Mouse (Mus musculus) liver, postnatal 0 days (tissue): ENCODE data around the gene Reep3. TPM values are rescaled to one million over a fixed set of nuclear protein-coding genes. Genes with fewer than 3 reads are reported as not detected.
"Not testable (repeated sequence)": the region's sequence is repeated elsewhere in the genome, so short reads cannot be mapped to it uniquely, and the experiment has no call there.

ENCODE experiments used
- ATAC-seq: fragments of 200-750 bp; cut with Nextera tagmentation; 2 replicates; pipeline ENCODE4 v1.8.0; 2017; ENCODE audit warnings: mild to moderate bottlenecking, moderate library complexity
- DNase-seq: peaks from one replicate; pipeline ENCODE4 v3.0.0-alpha.2; 2016
- H3K27ac ChIP-seq: fragments of 300-500 bp; sonication (generic); 2 replicates; pipeline ENCODE4 v1.5.1; 2014; ENCODE audit warnings: antibody characterized with exemption, moderate library complexity, mild to moderate bottlenecking, low read depth
- H3K27me3 ChIP-seq: fragments of 300-500 bp; sonication (generic); 2 replicates; pipeline ENCODE4 v1.6.1; 2014; ENCODE audit warnings: low read length, control low read depth, mixed read lengths; ENCODE audit not compliant: insufficient read depth
- H3K36me3 ChIP-seq: fragments of 300-500 bp; sonication (generic); replicated peaks from 2 replicates; pipeline ENCODE4 v1.6.1; 2014; ENCODE audit warnings: mild to moderate bottlenecking, control low read depth, low read length, moderate library complexity, mixed read lengths; ENCODE audit not compliant: insufficient read depth
- H3K4me1 ChIP-seq: fragments of 300-500 bp; sonication (generic); 2 replicates; pipeline ENCODE4 v1.6.1; 2014; ENCODE audit warnings: antibody characterized with exemption, mild to moderate bottlenecking, control low read depth; ENCODE audit not compliant: insufficient read depth
- H3K4me2 ChIP-seq: fragments of 300-500 bp; sonication (generic); 2 replicates; pipeline ENCODE4 v1.6.1; 2014; ENCODE audit warnings: low read depth, mild to moderate bottlenecking, low read length, moderate library complexity, mixed read lengths
- H3K4me3 ChIP-seq: fragments of 300-500 bp; sonication (generic); 2 replicates; pipeline ENCODE4 v1.5.1; 2014; ENCODE audit warnings: low read depth, low read length
- H3K9ac ChIP-seq: fragments of 300-500 bp; sonication (generic); replicated peaks from 2 replicates; pipeline ENCODE4 v1.6.1; 2014; ENCODE audit warnings: mild to moderate bottlenecking, moderate library complexity
- H3K9me3 ChIP-seq: fragments of 300-500 bp; sonication (generic); 2 replicates; pipeline ENCODE4 v1.6.1; 2016; ENCODE audit warnings: mild to moderate bottlenecking, control low read depth, low read length, mixed read lengths
- CTCF ChIP-seq: sonication (generic); IDR thresholded peaks from 2 replicates; pipeline ENCODE4 v1.5.1; 2016; ENCODE audit warnings: antibody characterized with exemption, low read depth
- EP300 ChIP-seq: IDR thresholded peaks from 2 replicates; pipeline ENCODE4 v1.6.1; 2016; ENCODE audit warnings: antibody characterized with exemption, low read depth, mild to moderate bottlenecking
- WGBS: fragments of 180-500 bp; shearing (Covaris S2); extraction: QIAGEN DNeasy Blood & Tissue Kit; methylation state at CpG from one replicate; pipeline ENCODE4 v1.1.7; 2014; ENCODE audit not compliant: insufficient replicate concordance; 5-methylcytosine and 5-hydroxymethylcytosine counted together
- polyA plus RNA-seq: library from polyadenylated mRNA; unstranded; fragments of >200 nt; fragmentation: Nextera tagmentation; extraction: Ambion mirVana; gene quantifications from 2 replicates; pipeline ENCODE4 v1.2.1, GENCODE M21; 2015

The Reep3 gene
- polyA plus RNA-seq, 1 experiment from 2014 or later = 19.6 TPM

DNA sequence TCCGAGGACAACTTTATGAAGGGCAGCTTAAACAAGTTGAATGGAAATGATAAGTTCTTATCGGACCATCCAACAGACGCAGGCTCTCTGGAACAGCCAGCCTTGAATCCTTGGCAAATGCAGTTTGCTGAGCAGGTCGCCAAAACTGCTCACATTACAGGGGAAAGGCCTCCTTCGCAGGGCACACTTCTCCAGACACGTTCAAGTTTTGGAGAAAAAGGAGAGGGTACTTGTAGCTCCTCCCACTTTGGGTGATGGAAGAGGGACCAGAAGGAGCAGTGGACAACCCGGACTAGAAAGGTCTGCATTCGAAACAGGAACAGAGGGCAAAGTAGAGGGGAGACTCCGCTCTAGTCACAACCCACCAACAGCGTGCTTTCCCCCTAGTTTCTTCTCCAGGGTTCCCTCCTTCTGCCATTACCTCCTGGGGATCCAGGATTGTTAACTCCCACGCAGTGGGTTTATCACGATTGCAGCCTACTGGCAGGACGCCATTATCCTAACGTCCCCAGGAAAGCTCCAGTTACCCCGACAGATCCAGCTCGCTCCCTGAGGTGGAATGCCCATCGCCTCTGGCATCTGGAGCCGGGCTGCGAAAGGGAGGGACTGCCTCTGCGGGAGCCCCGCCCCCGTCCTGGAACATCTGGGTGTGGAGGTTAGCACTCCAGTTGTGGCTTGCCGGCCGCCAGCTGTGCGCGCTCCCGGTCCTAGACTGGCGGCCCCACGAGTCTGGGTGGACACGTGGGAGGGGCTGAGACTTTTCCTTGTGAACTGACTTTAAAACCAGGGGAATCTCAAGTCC, 94.3 kb downstream of the Reep3 start:
- ATAC-seq (peak; percentile 62), DNase-seq (peak; percentile 79)
- Histone ChIP-seq H3K9ac (peak overlapping the region; percentile 36), H3K27ac (peak overlapping the region; percentile 88; the same call in 1 of the 2 replicates), H3K4me3 (peak overlapping the region; percentile 37), H3K4me2 (peak overlapping the region; percentile 81), H3K4me1 (peaks cover 24% of the 10 kb centered on the region), H3K27me3 (no peaks in the 10 kb centered on the region), H3K9me3 (no peaks in the 10 kb centered on the region), H3K36me3 (no peaks in the 10 kb centered on the region)
- WGBS = 16% methylated on average over 30 of the region's 30 CpGs
- TF ChIP-seq EP300 (no peak), CTCF (no peak)

DNA sequence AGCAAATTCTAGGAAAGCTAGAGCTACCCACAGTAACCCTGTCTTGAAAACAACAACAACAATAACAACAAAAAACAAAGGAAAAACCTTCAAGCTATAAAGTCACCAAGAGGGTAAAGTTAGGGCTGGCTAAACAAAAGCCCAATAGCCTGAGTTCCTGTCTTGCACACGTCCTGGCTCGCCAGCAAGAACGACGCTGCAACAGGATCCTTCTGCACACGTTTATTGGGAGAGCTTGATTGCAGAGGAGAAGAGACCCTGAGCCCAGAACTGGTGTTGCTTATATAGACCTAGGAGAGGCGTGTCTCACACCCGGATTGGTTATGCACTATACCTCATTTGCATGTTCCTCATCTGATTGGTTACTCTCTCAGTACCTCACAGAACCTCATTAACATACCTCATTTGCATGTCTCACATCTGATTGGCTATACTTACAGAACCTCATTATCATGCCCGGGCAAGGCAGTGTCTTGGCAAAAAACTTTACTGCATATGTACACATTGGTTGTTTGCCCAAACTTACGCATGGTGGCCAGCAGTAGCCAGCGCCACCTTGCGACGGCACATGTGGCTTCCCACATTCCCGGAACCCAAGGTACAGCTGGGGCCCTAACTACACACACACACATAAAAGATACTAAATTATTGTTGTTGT, 95.7 kb downstream of the Reep3 start:
- H3K27ac ChIP-seq, H3K9me3 ChIP-seq, H3K27me3 ChIP-seq, DNase-seq, ATAC-seq, H3K4me2 ChIP-seq, H3K4me3 ChIP-seq, H3K9ac ChIP-seq, H3K36me3 ChIP-seq: not testable (repeated sequence)
- peaks cover 24% of the 10 kb centered on the region for H3K4me1 ChIP-seq
- 89% methylated on average over 13 of the region's 13 CpGs for WGBS

DNA sequence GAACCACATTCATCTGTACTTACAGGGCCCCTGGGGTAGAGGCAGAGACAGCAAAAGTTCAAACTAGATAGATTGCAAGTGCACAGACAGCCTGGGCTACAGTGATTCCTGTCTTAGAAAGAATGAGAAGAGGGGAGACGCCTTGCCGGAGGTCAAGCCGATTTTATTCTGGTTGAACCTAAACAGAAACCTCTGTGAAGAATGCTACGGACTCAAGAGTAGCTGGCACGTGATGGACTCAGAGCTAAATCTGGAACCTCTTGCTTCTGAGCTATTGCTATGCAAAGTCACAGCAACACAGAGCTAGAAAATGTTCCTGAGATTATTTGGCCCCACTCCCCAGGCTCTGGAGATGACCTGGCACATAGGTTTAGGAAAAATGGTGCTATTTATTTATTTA, 96.6 kb downstream of the Reep3 start:
- Histone ChIP-seq H3K4me2 (no peak overlapping the region), H3K27ac (no peak overlapping the region), H3K9ac (no peak overlapping the region), H3K4me1 (peaks cover 23% of the 10 kb centered on the region), H3K9me3 (no peaks in the 10 kb centered on the region), H3K27me3 (no peaks in the 10 kb centered on the region), H3K4me3 (no peak overlapping the region), H3K36me3 (no peaks in the 10 kb centered on the region)
- 90% methylated on average over 5 of the region's 5 CpGs for WGBS
- ATAC-seq (no peak), DNase-seq (no peak)
- TF ChIP-seq EP300 (no peak), CTCF (no peak)

DNA sequence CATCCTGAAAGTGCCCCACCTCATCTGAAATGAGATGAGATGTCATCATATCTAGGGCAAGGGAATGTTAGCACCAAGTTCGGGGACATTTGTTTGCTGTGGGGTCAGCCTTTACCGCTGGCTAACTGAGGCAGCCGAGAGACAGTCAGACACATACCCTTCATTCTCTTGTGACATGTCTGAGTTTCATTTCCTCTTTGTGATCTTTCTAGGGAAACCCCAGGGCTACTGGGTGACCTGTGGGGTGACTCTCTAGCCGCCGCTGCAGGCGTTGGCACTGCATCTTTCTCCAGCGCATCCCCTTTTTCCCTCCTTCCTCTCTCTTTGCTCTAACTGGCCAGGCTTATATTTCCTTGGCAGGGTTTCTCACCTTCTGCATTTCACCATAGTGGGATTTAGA, 98.0 kb downstream of the Reep3 start:
- no peak overlapping the region for H3K9ac ChIP-seq
- no peak overlapping the region for H3K4me3 ChIP-seq
- no peak overlapping the region for H3K27ac ChIP-seq
- H3K9me3 ChIP-seq = no peaks in the 10 kb centered on the region
- no peak overlapping the region for H3K4me2 ChIP-seq
- no peaks in the 10 kb centered on the region for H3K27me3 ChIP-seq
- TF ChIP-seq CTCF (no peak), EP300 (no peak)
- peaks cover 18% of the 10 kb centered on the region for H3K4me1 ChIP-seq
- WGBS = 64% methylated on average over 7 of the region's 7 CpGs
- H3K36me3 ChIP-seq = no peaks in the 10 kb centered on the region
- ATAC-seq (no peak), DNase-seq (no peak)

DNA sequence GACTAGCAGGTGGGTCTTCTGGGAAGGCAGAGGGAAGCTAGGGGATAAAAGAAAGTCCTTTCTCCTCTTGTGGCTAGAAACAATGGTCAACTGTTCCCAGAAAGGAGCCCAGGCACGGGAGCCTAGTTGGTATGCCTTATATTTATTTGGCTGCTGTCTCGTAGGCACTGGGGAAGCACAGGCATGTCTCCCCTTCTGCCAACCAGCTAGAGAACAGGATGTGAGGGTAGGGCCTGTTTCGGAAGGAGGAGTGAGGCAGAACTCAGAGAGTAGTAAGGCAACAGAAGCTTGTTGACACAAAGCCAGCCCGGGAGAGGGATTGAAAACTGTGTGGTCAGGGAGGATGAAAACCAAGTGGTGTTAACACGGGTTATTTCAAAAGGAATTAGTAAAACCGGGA, 101.6 kb downstream of the Reep3 start:
- Histone ChIP-seq H3K9ac (no peak overlapping the region), H3K4me2 (no peak overlapping the region), H3K9me3 (no peaks in the 10 kb centered on the region), H3K4me1 (peaks cover 3% of the 10 kb centered on the region; the same call in 1 of the 2 replicates), H3K27me3 (no peaks in the 10 kb centered on the region), H3K27ac (no peak overlapping the region), H3K36me3 (no peaks in the 10 kb centered on the region), H3K4me3 (no peak overlapping the region)
- DNase-seq = no peak
- TF ChIP-seq CTCF (no peak), EP300 (no peak)
- no peak for ATAC-seq
- WGBS = 42% methylated on average over 6 of the region's 6 CpGs

DNA sequence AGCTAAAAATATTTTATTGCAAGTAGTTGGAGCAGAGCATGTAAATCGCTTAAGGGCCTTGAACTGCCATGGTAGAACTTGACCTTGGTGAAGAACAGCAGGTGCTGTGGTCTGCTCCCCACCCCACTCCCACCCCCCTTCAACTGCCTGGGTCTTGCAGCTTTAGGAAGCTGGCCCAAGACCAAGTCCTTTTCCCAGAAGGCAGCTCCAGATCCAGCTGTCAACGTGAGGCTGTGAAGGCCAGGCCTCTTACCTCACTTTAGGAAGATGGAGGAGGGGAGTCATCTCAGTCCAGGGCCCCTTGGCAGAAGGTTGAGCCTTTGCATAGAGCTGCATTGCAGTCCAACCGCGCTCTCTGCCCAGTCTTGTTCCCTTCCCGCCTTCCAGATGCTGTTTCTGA, 102.3 kb downstream of the Reep3 start:
- DNase-seq (no peak), ATAC-seq (no peak)
- H3K36me3 ChIP-seq = no peaks in the 10 kb centered on the region
- WGBS = 70% methylated on average over 5 of the region's 5 CpGs
- H3K4me1 ChIP-seq = peaks cover 3% of the 10 kb centered on the region; the same call in 1 of the 2 replicates
- no peak overlapping the region for H3K27ac ChIP-seq
- H3K4me3 ChIP-seq = no peak overlapping the region
- H3K9ac ChIP-seq = no peak overlapping the region
- H3K27me3 ChIP-seq = no peaks in the 10 kb centered on the region
- TF ChIP-seq CTCF = no peak
- no peak for TF ChIP-seq EP300
- H3K9me3 ChIP-seq = peaks cover 2% of the 10 kb centered on the region; the same call in 1 of the 2 replicates
- no peak overlapping the region for H3K4me2 ChIP-seq
